12 mouse cellular contexts compared by ENCODE assay signal in genomic region chrX:81472500-81472899, GRCm38 (mm10). TPM values are rescaled to one million over a fixed set of nuclear protein-coding genes. Genes with fewer than 3 reads are reported as not detected.
A peak's percentile ranks its signal among the peaks of the same experiment; 100 is the strongest.
DNase-seq lines count a peak whose midpoint lies in the region; ATAC-seq lines count a peak whose summit lies in the region.
"Had no signal": no experiment of that assay in that cellular context is flagged by ENCODE, and none has a peak within 500 bp of the region (broad histone marks: within the 10 kb centered on the region; RNA-seq: fewer than 3 reads in every experiment).

No protein-coding gene starts in this region.

- no peaks in the 10 kb centered on the region for H3K4me1 ChIP-seq in hindbrain, embryonic 11.5 days (replicated peaks; ENCODE audit: control insufficient read depth, insufficient read depth, low read length)
- no peaks in the 10 kb centered on the region for H3K4me1 ChIP-seq in hindbrain, embryonic 13.5 days (replicated peaks)
- H3K4me1 ChIP-seq: limb, embryonic 15.5 days had no signal

- H3K9ac ChIP-seq in hindbrain, embryonic 11.5 days (ENCODE audit: low read depth, low read length): no peak overlapping the region
- H3K9ac ChIP-seq in hindbrain, embryonic 13.5 days: no peak overlapping the region
- H3K9ac ChIP-seq: limb, embryonic 15.5 days had no signal

- H3K27ac ChIP-seq in hindbrain, embryonic 11.5 days (ENCODE audit: low read depth, low read length): no peak overlapping the region
- no peak overlapping the region for H3K27ac ChIP-seq in hindbrain, embryonic 13.5 days
- H3K27ac ChIP-seq: limb, embryonic 15.5 days had no signal

- no peak for ATAC-seq in hindbrain, embryonic 11.5 days (ENCODE audit: low FRiP score)
- no peak for ATAC-seq in hindbrain, embryonic 13.5 days (ENCODE audit: low FRiP score)

- no peaks in the 10 kb centered on the region for H3K36me3 ChIP-seq in hindbrain, embryonic 11.5 days (ENCODE audit: control insufficient read depth, insufficient read depth, low read length)
- no peaks in the 10 kb centered on the region for H3K36me3 ChIP-seq in hindbrain, embryonic 13.5 days
- H3K36me3 ChIP-seq: limb, embryonic 15.5 days had no signal

- H3K4me2 ChIP-seq in hindbrain, embryonic 11.5 days (replicated peaks; ENCODE audit: low read depth, low read length): no peak overlapping the region
- H3K4me2 ChIP-seq in hindbrain, embryonic 13.5 days: no peak overlapping the region
- H3K4me2 ChIP-seq: limb, embryonic 15.5 days had no signal

- no peaks in the 10 kb centered on the region for H3K9me3 ChIP-seq in hindbrain, embryonic 11.5 days (ENCODE audit: control insufficient read depth, low read length)
- no peaks in the 10 kb centered on the region for H3K9me3 ChIP-seq in hindbrain, embryonic 13.5 days
- H3K9me3 ChIP-seq: limb, embryonic 15.5 days had no signal

- H3K27me3 ChIP-seq in hindbrain, embryonic 11.5 days (ENCODE audit: control insufficient read depth, insufficient read depth, low read length): no peaks in the 10 kb centered on the region
- no peaks in the 10 kb centered on the region for H3K27me3 ChIP-seq in hindbrain, embryonic 13.5 days
- H3K27me3 ChIP-seq: limb, embryonic 15.5 days had no signal

- H3K4me3 ChIP-seq in hindbrain, embryonic 11.5 days (ENCODE audit: low read depth, low read length): no peak overlapping the region
- no peak overlapping the region for H3K4me3 ChIP-seq in hindbrain, embryonic 13.5 days
- H3K4me3 ChIP-seq: limb, embryonic 15.5 days had no signal

- DNase-seq in hindbrain, embryonic 11.5 days (ENCODE audit: low spot score): peak; percentile 23
- peak; percentile 1 for DNase-seq in lung, postnatal 10 days
- DNase-seq in lung, postnatal 25 days (ENCODE audit: low spot score): no peak
- peak; percentile 23 for DNase-seq in R1 (ENCODE audit: low read depth, low spot score)
- DNase-seq in retina, embryonic 14.5 days (ENCODE audit: low spot score): peak; percentile 38
- no peak for DNase-seq in thymus, postnatal 25 days
- DNase-seq in cerebellum, adult 18-20 months: no peak
- DNase-seq: gastrocnemius, postnatal 10 days had no signal

RNA-seq across cellular contexts. Expression of gene 4930595M18Rik, which starts 14.6 kb away (rescaled TPM):
- not detected in 2 replicates for polyA plus RNA-seq in hindbrain, embryonic 11.5 days (2014; fragmentation: Nextera tagmentation; extraction: Ambion mirVana)
- polyA plus RNA-seq in hindbrain, embryonic 13.5 days (2015; fragmentation: Nextera tagmentation; extraction: Ambion mirVana): not detected in 2 replicates
- polyA plus RNA-seq: cortical plate, adult 2 months; limb, embryonic 15.5 days; spleen, adult 2 months had no signal

Comparison
In these comparisons a context has a peak if more than half of its experiments do, and no peak if none do; other contexts are left out.
1. DNase-seq: peak in hindbrain, embryonic 11.5 days (single experiment), lung, postnatal 10 days (single experiment), R1 (single experiment) and retina, embryonic 14.5 days (single experiment); none in lung, postnatal 25 days (single experiment), thymus, postnatal 25 days (single experiment) and cerebellum, adult 18-20 months (0 of 2).